Mouse (Mus musculus) testis, adult 2 months (tissue): ENCODE measurements around the gene Kcnj9.

Experiments
- CTCF ChIP-seq: fragments of 200-500 bp; IDR thresholded peaks from 2 replicates; pipeline ENCODE4 v1.5.1; 2012; ENCODE audit warnings: low read depth, mild to moderate bottlenecking, inconsistent platforms, low read length, moderate library complexity; ENCODE audit not compliant: control insufficient read depth, insufficient read depth, insufficient replicate concordance
- POLR2A ChIP-seq: fragments of 200-500 bp; IDR thresholded peaks from 2 replicates; pipeline ENCODE4 v1.6.1; 2012; ENCODE audit warnings: low read depth, mild to moderate bottlenecking, inconsistent platforms, low read length, moderate library complexity; ENCODE audit not compliant: control insufficient read depth

- TF ChIP-seq POLR2A, result peak; percentile 21; the same call in 1 of the 2 replicates
- no peak for TF ChIP-seq CTCF
Observed at GRCm38 (mm10) chr1:172318424-172319035, 10.6 kb downstream of the Kcnj9 start.
